Mouse (Mus musculus) heart, postnatal 25 days (tissue): ENCODE measurements around the gene 1700028J19Rik. TPM values are rescaled to one million over a fixed set of nuclear protein-coding genes. Genes with fewer than 3 reads are reported as not detected.
A peak's percentile ranks its signal among the peaks of the same experiment; 100 is the strongest.

ENCODE experiments used
- DNase-seq: peaks from one replicate; pipeline ENCODE4 v3.0.0; 2022; ENCODE audit warnings: low spot score
- intact Hi-C: fragments of 180-260 bp; cut with DNase I; formaldehyde crosslinking; loops from one replicate; pipeline ENCODE4 v1.15.1; 2025
- total RNA-seq, 2 experiments: library from RNA; stranded (reverse); gene quantifications; 2 replicates each; pipeline ENCODE4 v1.2.3; 2021

The 1700028J19Rik gene
- under 1 TPM; 0.31 to 0.56 TPM for total RNA-seq

DNA sequence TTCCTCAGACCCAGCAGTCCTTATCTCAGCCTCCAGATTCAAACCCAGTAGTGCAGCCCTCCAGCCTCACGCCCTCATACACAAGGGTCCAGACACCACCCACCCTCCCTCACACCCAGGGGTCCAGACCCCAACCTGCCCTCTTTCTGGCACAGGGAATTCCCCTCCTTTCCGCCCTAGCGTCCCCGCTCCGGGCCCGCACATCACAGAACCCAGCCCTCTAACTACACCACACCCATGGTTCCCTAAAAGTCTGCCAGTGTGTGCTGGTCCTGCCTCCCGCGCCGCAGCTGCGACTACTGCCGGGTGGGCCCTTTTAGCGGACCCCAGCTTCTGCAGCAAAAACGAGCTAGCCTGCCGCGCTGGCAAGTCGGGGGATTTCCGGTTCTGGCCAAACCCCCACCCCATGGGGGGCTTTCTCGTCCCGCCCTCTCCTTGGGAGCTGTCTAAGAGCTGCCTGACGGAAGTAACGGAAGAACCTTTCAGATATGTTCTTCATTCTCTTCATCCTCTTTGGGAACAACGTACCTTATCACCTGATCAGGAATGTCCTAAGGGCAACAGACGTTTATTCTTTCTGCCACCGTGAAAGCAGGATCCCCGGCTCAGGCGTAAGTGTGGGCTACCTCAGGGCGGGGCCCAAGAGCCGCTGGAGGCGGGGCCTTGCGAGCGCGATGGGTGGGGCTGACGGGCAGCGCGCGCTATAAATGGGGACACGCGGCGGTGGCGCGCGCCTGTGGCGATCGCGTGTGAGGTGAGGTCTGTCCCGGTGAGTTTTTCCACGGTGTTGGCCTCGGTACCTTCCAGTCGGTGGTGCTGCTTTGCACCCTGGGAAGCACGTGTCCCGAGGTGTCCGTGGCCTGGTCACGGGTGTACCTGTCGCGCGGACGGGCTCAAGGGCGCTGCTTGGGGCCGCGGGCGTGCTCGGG, at the start of gene 1700028J19Rik, which contains the start of gene 2410002F23Rik:
Gene 1700028J19Rik, minus strand, starts transcription at position 641 of the 929 bp plus-strand sequence.
Gene 2410002F23Rik, plus strand, starts transcription at position 668 of the 929 bp plus-strand sequence.
- intact Hi-C loops, result loop anchor here (5.0 kb wide), 1 partner anchor 306 kb away; the partner anchor contains the start of gene Nr1h2
- DNase-seq, result peak; percentile 82

DNA sequence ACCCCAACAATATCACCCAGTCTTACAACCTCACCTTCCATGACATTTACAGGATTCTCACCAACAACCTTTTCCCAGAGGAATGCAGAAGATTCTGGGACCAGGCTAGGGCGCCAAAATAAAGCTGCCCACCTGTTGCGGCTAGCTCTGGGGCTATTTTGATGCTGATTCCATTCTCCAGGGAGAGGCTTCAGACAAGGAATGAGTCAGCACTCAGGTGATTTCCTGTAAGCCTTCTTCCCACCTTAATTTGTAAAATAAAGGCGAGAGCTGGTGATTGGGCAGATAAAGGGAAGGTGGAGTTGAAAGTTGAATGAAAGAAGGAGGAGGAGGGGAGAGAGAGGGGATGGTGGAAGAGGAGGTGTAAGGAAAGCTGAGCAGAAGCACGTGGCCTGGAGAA, 44.9 kb upstream of the 1700028J19Rik start:
- intact Hi-C loops, result no loop called here
- no peak for DNase-seq

DNA sequence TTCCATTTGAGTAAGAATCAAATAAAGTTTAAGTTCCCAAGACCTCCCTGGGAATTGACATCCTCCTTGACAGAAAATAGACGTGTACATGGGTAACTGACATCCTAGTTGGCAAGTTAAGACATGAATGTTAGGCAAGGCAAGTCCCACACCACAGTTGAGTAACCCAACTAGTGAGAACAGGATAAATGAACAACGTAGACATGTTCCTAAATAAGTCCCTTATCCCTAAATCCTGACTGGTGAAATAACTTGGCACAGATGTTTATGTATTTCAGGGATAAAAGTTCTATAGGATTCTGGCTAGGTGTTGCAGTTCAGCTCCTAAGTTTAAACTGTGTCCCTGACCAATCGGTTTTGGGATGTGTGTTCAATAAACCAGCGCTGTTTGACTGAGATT, 44.5 kb upstream of the 1700028J19Rik start:
- intact Hi-C loops, result no loop called here
- DNase-seq, result no peak

DNA sequence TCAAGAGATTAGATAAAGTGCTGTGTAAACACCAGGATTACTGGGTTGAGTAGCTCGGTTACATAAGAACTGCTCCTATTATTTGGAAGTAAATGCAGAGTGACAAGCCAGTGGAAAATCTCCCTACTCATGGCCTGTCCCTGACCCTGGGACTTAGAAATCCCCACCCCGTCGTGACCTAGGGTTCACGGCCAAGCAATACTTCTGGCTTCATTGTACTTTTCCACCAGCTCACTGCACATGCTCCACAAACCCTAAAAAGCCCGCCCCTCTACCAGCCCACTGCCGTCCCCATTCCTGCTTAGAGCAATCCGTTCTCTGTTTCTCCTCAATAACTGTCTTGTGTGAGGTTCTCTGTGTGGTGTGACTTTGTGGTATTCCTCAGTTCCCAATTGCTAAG, 41.3 kb upstream of the 1700028J19Rik start:
- DNase-seq, result no peak
- intact Hi-C loops, result no loop called here

DNA sequence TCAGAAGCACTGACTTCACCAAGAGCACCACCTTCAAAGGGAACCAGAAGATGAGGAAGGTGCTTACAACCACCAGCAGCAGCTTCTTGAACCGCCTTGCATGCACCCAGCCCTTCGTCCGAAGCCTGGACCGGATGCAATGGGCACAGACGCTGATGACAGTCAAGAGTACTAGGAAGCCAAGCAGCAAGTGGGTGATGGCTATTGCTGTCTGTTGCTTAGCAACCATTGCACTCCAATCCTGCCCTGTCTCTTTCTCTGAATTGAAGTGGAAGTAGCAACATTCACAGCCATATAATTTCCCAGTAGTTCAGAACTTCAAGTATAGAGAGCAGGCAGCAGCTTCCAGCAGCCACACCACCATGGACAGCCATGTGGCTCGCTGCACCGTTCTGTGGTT, 35.1 kb upstream of the 1700028J19Rik start:
- intact Hi-C loops, result no loop called here
- DNase-seq, result no peak

DNA sequence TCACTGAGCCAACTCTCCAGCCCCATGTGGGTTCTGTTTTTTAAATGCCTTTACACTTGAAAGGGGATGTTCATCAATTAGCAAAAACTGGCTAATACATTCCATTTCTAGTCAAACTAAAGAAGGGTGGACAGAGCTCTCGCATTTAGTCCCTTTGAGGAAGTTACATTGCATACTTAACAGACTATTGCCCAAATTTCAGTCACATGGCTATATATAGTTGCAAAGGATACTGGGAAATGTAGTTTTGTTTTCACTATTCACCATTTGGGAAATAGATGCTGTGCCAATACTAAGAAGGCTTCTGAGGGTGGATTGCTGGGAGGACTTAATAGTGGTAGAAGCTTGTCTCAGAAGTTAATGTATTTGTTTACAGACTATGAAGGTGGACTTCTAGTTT, 34.5 kb upstream of the 1700028J19Rik start:
- intact Hi-C loops, result no loop called here
- no peak for DNase-seq

DNA sequence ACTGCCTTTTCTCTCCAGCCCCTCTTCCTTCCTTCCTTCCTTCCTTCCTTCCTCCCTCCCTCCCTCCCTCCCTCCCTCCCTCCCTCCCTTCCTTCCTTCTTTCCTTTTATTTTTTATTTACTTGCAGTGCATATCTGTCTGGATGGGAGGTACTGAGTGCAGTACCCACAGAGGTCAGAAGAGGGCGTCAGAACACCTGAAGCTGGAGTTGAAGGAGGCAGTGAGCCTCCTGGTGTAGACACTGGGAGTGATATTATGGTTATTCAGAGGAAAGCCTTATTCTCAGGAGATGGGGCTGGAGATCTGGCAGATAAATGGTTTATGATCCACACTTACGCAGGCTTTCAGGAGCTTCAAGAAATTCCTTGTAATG, 30.7 kb upstream of the 1700028J19Rik start:
- intact Hi-C loops, result no loop called here
- DNase-seq, result no peak

DNA sequence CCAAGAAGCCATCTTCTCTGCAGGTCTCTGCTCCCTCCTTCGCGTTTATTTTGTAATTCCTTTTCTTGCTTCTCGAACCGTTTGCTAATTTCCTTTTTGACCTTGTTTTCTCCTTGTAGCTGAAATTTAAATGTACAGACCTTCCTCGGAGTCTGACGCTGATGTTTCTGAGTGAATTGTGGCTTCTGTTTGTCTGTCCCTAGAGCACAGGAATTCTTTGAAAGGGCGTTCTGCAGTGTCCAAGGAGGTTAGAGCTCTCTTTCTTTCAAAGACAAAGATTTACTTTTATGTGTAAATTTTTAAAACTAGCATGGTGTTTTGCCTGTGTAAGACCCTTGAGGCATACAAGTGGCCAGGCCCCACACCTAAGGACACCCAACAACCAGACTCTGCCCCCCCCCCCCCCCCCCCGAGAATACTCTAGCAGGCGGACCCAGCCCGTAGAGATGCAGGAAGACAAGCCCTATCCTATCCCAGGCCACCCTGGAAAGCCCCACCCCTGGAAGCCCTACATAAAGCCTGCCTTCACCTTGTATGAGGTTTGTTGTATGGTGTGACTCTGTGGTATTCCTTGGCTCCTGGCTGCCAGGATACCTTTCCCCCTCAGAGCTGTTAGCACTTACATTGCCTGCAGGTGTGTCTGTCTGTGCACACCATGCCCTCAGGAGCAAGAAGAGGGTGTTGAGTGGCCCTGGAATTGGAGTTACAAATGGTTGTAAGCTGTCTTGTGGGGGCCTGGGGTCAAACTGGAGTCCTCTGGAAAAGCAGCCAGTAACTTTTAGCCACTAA, 30.2 kb upstream of the 1700028J19Rik start:
- no peak for DNase-seq
- intact Hi-C loops, result no loop called here

DNA sequence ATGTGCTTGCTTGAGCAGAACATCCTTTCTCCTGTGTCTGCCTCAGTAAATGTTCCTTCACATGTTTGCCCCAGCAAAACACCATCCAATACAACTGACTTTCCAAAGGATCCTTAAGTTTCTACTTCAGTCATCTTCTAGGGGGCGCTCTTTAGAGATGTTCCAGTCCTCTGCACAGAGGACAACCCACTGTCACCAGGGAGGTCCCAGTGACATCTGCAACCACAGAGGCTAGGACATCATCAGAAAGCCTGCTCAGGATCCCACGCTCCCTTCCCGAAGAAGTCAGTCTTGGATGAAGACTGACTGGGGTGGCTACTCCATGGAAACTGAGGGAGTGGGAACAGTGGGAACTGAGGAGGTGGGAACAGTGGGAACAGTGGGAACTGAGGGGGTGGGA, 29.1 kb upstream of the 1700028J19Rik start:
- intact Hi-C loops, result no loop called here
- no peak for DNase-seq

DNA sequence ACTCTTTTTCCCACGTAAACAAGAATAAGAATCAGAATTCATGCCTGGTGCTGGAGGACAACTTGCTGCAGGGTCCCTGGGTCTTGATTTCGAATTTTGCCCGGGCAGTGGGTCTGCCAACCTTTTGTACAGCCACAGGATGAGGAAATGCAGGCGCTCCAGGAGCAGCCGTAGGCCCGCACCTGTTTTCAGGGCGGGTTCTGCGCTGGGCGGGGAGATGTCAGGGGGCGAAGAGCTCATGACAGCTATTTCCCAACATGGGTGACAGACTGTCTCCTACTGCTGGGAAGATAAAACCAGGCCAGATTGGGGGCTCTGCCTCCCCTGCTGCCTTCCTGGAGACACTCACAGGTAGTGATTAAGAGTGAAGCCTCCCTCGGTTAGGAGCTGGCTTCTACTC, 27.6 kb upstream of the 1700028J19Rik start:
- DNase-seq, result no peak
- intact Hi-C loops, result no loop called here

DNA sequence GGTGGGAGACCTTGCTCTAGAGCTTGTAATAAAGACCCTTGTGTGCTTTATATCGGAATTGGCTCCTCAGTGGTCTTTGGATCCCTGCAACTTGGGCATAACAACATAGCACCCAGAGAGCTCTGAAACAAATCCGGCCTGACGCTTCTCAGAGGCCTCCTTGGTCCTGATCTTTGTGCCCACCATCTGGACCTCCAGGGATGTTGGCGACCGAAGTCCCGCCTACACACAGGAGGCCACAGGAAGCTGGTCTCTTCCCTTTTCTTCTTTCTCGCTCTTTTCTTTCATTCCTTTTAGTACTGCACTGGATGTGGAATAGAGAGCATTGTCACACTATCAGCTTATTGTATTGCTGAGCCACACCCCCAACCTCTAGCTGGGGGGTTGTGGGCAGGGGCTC, 27.0 kb upstream of the 1700028J19Rik start:
- no peak for DNase-seq
- intact Hi-C loops, result no loop called here

DNA sequence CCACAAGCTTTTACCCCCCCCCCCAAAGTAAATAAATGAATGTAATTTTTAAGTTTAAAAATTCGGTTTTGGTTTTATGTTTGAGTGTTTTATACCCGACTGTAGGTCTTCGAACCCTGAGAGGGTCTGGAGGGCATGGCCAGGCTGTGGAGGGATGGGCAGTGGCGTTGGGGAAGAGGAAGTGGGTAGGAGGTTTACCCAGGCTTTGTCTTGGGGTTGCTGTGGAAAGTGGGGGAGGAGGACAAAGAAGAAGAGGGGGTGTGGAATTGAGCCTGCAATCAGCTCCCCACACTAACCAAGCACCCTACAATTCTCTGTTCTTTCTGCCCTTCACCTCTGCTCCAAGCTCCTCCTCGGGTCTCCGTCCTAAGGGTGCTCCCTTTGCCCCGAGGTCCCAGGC, 26.1 kb upstream of the 1700028J19Rik start:
- intact Hi-C loops, result no loop called here
- no peak for DNase-seq

DNA sequence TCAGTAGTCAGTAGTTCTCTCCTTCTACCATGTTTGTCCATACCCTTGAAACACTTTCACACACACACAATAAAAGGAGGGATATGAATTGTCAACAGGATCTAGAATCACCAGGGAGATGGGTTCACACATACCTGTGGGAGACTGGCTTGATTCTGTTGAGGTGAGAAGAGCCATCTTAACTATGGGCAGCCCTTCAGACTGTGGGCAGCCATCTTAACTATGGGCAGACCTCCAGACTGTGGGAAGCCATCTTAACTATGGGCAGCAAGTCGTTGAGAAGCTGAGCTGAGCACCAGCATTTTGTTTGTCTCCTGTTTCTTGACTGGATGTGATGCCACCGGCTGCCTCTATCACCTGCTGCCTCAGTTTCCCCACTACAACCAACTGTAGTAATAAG, 24.8 kb upstream of the 1700028J19Rik start:
- intact Hi-C loops, result no loop called here
- no peak for DNase-seq

DNA sequence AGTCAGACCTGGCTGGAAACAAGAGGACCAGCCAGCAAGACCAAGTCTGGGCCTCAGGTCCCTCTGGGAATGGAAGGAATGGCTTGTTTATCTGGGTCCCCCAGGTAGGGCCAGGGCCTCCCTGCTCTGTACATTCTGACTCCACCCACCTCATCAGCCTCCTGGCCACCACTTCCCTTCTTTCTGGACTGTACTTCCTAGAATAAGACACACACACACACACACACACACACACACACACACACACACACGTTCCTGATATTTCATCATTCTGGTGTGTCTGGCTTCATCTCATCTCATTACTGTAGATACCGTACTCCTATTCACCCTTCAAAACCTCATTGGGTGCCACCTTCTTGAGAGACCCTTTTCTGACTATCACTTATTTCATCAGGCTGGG, 22.9 kb upstream of the 1700028J19Rik start:
- no peak for DNase-seq
- intact Hi-C loops, result no loop called here

DNA sequence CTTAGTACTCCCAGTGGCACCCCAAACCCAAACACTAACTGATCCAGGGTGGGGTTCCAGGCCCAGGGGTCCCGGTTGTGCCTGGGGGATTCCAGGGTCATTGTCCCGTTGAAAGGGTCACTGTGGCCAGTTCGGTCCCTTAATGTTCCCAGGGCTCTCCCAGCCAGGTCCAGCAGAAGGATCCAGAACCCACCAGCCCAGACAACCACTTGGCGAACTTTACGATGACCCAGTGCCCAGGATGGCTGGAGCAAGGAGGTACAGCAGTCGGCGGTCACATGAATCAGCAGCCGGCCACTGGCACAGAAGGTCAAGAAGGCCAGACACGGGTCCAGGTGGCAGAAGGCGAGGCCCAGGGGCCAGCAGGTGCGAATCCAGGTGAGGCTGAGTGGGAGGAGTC, 21.6 kb upstream of the 1700028J19Rik start:
- no peak for DNase-seq
- intact Hi-C loops, result no loop called here

DNA sequence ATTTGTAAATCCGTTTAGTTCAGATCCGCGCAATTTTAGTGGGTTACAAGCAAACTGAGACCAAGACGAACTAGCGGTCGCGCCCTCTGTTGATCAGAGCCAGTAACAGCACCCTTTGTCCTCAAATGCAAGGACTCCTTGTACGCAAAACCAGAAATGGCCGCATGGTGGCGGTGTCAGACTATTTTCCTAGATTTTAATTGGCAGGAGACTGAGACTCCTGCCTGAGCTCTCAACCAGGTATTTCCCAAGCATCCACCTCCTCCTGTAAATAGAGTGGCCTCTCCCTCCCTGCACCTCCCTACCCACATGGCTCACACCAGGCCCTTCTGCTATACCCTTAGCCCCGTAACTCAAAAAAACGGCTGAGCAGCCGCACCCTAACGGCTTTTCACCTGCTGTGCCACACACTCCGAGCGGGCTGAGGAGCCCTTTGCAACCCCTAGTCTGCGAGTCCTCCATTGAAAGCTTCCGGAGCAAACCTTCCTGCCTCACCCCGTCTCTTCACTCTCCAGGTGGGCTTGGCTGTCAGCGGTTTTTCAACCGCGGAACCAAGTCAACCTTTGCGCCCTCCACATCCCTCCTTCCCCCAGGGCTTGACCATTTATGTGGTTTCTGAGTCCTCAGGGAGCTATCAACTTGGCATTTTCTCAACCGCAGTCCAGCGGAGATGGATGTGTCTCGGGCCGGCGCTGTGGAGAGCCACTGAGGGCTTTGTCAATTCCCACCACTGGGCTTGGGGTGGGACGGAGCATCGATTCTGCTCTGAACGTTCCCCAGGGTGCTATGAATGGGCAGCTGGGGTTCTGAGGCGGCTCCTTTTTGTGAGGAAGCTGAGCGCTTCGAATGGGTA, 16.5 kb upstream of the 1700028J19Rik start:
- intact Hi-C loops, result loop anchor here (1.0 to 5.0 kb wide), 3 partner anchors 39 to 222 kb away; no protein-coding TSS in a partner anchor
- peak; percentile 70 for DNase-seq

DNA sequence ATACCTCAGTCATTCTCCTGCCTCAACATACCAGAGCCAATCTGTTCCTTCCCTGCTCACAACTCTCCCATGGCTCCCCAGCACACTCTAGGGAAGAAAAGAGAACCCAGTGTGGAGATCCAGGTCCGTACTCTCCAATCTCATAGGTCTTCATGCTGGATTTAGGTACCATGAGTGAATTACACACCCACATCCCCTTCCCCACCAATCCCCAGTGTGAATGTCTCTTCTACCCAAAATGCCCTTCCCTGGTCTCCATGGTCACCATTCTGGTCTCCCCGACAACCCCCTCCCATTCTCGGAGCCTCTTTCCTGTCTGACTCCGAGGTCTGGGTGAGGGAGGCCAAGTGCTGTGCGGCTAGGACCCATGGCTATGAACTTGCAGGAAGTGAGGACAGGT, 14.7 kb upstream of the 1700028J19Rik start, which contains the start of gene Gm15517:
Gene Gm15517, plus strand, starts transcription at position 301 of the 400 bp plus-strand sequence.
- intact Hi-C loops, result loop anchor here (5.0 kb wide), 1 partner anchor 41 kb away; no protein-coding TSS in a partner anchor
- no peak for DNase-seq

DNA sequence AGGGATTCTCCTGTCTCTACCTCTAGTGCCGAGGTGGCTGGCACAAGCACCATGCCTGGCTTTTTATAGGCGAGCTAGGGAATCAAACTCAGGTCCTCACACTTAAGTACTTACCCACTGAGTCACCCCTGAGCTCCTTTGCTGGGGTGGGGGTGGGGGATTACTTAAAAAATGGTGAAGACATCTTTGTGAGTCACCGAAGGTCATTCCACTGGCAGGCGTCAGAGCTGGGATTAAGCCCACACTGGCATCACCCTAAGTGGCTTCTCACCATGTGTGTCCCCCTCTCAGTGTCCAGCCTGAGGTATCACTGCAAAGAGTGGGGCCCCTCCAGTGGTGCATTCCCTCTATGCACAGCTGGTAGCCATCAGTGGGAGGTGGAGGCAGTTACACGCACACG, 13.9 kb upstream of the 1700028J19Rik start:
- intact Hi-C loops, result loop anchor here (5.0 kb wide), 1 partner anchor 42 kb away; no protein-coding TSS in a partner anchor

DNA sequence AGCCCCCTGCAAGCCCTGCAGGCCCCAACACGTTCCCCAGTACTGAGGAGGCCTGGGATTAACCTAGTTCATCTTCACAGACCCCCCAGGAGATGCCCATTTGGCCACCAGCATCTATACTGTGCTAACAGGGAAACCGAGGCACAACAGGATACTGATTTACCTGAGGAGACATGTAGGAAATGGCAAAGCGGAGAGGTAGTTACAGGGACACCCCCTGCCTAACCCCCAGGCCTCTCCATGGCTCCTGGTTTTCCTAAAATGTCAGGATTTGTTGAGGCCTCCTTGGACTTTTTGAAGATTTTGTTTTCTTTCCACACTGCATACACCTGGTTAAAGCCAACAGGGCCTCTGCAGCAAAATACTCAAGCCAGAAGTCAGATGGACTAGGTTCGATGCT, 10.8 kb upstream of the 1700028J19Rik start, which contains the start of gene Acp4:
Gene Acp4, minus strand, starts transcription at position 101 of the 400 bp plus-strand sequence.
- intact Hi-C loops, result no loop called here
- DNase-seq, result no peak

More for the DNA sequence above, 13.9 kb upstream of the 1700028J19Rik start:
- no peak for DNase-seq

DNA sequence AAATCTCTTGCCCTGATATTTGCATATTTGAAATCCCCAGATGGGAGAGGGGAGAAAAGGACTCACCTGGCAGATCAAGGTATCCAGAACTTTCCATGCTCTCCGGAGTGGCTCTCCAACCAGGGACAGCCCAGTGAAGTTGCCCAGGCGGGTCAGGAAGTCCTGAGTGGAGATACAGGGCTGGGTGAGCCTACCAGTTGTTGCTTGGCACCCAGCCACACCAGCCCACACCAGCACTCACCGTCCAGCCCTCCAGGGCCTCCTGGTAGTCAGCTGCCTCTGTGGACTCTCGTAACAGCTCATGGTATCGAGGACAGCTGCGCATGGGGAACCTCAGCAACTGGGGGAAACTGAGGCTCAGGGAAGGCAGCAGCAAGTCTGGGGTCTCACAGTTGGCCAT, 8.4 kb upstream of the 1700028J19Rik start:
- DNase-seq, result no peak
- intact Hi-C loops, result no loop called here
